Mouse (Mus musculus): ENCODE results near the gene Zfp710. TPM values are rescaled to one million over a fixed set of nuclear protein-coding genes. Genes with fewer than 3 reads are reported as not detected.

The Zfp710 gene
- polyA plus RNA-seq, 3 experiments from 2014 or later, result 1.8 to 5.1 (median 4.4) TPM

DNA sequence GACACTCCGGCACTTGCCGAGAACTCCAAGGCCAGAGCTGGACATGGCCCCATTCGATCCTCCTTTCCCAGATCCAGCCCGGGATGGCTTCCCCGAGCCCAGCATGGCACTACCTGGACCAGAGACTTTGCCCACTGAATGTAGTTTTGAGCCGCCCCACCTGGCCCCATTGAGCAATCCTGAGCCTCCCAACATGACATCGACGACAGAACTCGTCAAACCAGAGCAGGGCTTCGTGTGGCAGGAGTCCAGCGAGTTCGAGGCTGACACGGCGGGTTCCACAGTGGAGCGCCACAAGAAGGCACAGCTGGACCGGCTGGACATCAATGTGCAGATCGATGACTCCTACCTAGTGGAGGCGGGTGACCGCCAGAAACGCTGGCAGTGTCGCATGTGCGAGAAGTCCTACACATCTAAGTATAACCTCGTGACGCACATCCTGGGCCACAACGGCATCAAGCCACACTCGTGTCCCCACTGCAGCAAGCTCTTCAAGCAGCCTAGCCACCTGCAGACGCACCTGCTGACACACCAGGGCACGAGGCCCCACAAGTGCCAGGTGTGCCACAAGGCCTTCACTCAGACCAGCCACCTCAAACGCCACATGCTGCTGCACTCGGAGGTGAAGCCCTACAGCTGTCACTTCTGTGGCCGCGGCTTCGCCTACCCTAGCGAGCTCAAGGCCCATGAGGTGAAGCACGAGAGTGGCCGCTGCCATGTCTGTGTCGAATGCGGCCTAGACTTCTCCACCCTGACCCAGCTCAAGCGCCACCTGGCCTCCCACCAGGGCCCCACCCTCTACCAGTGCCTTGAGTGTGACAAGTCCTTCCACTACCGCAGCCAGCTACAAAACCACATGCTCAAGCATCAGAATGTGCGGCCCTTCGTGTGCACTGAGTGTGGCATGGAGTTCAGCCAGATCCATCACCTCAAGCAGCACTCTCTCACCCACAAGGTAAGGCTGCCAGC lies 57.3 kb downstream of the Zfp710 start:
- no peak for ATAC-seq

DNA sequence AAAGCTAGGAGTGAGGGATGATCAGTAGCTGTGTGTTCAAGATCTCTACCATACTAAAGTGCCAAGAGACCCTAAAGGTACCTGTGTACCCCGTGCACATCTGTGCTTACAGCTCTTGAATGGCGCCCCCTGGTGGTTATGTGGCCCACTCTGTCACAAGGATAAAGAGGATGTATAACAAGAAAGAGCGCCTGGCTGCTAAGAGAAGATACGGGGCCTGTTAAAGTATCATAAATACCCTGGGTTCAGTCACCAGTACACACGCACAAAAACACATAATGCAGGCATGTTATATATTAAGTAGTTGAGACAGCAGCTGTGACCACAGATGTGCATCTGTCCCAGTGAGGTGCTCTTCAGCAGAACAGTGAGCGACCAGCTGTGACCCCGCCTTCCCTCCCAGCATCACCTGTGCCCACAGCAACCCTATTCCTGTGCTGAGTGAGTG lies 59.9 kb downstream of the Zfp710 start:
- ATAC-seq, result peak; percentile 54

DNA sequence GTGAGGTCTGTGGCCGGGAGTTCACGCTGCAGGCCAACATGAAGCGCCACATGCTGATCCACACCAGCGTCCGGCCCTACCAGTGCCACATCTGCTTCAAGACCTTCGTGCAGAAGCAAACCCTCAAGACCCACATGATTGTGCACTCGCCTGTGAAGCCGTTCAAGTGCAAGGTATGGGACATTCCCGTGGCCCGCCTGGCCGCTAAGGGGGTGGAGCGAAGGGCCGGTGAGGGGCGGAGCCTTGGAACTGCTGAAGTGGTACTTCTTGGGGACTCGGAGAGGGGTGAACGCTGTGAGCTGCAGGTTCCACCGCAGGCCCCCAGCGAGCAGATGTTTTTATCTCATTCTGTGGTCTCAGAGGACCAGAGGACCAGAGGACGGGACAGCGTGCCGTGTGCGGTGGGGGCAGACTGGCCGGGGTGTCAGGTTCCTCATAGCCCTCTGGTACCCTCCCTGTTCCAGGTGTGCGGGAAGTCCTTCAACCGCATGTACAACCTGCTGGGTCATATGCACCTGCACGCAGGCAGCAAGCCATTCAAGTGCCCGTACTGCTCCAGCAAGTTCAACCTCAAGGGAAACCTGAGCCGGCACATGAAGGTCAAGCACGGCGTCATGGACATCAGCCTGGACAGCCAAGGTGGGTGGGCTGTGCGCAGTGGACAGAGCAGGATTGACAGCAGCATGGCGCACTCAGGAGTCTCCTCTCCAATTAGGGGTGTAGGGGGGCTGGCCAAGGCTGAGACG lies 61.5 kb downstream of the Zfp710 start:
- no peak for ATAC-seq

DNA sequence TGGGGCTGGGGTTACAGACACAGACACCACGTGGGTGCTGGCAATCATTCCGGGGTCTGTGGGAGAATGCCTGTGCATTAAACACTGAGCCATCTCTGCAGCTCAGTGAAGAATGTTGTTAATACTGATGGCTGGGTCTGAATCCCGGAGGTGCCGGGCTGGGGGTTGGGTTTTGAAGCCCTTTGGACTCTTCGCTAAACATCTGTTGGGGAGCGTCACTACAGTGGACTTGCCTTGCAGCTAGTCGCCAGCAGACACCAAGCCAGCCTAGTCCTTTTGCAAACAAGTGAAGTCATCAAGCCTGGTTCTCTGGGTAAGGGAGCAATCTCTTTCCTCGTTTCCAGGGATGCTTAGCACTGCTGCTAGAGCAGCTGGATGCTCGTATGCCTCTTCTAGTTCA lies 63.6 kb downstream of the Zfp710 start:
- no peak for ATAC-seq

DNA sequence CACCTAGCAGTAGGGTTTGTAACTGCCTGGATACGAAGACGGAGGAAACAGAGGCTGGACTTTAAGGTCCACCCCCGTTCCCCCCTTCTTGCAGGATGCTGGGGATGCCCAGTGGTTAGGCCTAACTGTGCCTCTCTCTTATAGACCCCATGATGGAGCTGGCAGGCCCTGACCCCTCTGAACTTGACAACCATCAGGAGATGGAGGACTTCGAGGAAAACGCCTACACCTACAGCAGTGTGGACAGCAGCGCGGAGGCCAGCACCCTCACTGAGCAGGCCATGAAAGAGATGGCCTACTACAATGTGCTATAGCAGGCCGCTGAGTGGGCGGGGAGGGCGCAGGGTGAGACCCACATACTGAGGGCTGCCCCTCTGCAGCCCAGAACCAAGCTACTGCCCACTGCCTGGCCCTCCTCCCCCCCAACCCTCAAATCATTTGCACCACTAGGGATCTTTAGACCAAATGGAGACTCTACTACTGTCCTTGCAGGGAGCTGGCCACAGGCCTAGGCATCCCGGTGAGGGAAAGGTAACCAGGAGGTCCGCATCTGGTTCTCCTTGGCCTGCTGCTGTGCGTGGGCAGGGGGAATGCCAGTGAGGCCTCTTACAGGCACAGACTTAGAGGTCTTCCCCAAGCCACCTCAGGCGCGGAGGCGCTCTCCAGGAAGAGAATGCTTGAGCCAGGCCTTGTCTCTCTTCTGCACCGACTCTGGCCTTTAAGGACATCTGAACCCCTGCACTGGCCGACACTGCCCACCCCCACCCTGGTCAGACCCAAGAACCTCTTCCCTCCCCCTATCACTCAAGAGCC lies 65.8 kb downstream of the Zfp710 start:
- ATAC-seq, result no peak

DNA sequence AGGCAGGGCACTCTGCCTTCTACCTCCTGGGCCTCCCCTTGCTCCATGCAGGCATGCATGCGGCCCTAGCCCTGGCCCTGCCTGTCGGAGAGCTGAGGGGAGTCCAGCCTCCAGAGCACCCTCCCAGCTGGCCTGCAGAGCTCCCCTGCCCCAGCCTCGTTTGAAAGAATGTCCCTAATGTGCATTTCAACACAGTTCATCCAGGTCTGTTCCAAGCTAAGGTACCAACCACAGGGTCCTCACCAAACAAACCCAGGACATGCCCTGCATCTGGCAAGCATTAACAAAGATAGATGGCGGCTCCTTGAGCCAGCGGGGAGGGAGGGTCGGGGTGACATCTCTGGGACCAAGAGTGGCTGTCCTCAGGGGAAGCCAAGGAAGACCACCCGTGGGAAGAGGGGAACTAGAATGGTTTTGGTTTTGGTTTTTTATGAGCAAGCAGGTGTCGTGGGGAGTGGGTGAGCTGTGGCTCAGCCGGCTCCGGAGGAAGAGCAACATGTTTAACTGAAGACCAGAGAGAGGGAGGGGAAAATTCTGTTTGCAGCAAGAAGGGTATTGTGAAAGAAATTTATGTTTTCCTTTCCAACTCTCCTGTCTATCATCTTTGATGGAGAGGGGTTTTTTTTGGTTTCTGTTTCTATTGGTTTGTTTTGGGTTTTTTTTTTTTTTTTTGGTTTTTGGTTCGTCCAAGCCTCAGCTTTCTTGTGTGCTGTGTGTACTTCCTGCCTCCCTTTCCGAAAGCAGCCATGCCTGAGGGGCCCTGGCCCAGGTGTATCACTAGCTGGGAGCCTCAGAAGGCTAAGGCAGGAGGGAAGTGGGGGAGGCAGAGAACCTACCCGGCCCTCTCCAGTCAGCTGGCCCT lies 66.6 kb downstream of the Zfp710 start:
- ATAC-seq, result peak; percentile 92

DNA sequence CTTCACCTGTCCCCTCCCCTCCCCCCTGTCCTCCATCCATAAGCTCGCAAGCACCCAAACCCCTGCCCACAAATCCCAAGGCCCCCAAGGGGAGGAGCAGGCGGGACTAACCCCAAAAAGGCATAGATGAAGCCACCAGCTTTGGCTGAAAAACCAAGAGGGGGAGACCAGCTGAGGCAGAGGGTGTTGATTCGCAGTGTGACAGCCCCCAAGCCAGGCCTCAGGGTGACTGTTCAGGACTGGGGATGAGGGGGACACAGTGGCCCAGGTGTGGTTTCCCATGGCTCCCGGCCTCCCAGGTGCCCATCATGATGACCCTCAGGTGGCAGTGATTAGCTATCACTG lies 67.2 kb downstream of the Zfp710 start:
- ATAC-seq, result no peak

DNA sequence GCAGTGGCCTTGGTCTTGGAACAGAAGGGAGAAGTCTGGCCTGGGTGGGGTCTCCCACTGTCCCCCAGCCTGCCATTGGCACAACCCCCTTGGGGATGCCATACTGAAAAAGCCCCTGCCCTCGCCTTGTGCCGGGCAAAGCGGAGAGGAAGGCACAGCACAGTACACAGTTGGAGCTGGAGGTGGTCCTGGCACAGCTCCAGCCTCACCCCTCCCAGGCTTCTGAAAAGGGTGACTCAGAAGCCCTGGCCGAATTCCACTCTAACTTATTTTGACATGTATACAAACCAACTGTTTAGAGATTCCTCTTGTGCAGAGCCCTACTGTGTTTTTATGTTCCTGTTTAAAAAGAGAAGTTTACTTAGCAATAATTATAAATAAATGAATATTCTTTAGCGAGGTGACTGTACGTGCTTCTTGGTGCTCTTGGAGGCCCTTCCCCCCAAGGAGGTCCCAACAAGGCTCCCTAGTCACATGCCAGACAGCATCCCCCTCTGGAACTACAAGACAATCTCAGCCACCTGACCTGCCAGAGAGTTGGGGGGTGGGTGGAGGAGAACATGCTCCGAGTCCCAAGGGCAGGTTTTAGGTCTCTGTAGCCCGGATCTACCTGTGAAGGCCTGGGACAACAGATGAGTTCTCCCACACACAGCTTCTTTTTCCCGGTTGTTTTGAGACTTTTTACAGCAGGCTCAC lies 67.9 kb downstream of the Zfp710 start:
- ATAC-seq, result no peak

DNA sequence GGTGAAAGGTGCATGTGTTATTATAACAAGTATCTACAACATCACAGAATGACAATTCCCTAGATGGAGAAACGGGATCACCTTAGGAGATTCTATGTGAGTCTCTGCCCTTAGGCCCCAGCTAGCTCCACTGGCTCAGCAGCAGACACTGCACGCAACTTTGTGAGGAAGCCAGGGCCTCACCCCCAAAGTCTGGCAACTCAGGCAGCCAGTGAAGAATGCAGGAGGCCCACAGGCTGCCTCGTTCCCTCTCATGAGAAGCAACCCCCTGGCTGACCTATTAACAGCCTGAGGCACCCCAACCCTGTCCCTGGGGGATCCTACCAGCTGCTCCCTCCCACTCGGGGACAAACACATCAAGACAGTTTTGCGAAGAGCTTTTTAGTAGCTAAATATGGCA lies 69.9 kb downstream of the Zfp710 start:
- ATAC-seq, result no peak

DNA sequence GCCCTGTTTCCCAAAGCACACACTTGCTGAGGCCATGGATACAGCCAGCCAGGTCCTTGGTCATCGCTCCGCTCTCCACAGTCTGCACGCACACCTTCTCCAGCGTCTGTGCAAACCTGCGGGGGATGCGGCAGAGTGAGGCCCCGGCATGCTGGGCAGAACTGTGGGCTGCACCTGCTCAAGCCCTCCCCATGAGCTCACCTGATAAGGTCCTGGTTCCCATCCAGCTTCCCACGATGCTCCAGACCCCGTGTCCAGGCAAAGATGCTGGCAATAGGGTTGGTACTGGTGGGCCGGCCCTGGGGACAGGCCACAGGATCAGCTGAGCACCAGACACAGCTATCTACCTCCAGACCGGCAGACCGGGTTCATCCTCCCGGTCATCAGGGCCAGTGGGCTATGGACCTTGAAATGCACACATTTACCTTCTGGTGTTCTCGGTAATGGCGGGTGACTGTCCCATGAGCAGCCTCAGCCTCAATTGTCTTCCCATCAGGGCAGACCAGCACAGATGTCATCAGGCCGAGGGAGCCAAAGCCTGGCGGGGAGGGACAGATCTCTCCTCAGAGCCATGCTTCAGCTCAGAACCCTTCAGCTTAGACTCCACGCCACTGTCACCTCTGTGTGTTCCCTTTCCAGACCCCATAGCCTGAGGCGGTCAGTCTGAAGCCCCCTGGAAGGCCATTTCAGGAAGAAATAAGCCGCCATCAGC lies 71.1 kb downstream of the Zfp710 start:
- no peak for ATAC-seq

DNA sequence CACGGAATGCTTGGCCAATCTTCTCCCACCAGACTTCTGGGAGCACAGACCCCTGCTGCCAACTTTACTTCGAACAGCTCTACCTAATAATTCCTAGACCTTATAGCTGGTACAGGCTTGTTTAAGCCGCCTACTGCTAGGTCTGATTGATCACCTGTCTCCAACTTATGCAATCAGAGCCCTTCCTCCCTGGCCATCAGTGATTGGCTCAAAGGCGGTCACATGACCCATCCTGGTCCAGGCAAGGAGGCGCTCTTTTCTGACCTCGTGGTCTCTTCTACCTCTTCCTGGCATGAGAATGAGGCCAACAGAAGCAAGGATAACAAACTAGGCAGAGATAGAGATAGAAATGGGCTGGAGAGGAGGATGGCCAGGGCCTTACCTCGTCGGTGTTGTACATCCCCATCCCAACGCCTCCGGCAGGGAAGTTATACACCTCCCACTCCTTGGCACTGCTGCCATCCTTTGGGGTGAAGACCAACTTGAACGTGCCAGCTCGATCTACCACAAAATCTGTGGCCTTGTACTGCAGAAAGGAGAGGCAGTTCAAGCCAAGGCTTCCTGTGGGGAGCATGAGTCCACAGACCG lies 73.9 kb downstream of the Zfp710 start:
- no peak for ATAC-seq

DNA sequence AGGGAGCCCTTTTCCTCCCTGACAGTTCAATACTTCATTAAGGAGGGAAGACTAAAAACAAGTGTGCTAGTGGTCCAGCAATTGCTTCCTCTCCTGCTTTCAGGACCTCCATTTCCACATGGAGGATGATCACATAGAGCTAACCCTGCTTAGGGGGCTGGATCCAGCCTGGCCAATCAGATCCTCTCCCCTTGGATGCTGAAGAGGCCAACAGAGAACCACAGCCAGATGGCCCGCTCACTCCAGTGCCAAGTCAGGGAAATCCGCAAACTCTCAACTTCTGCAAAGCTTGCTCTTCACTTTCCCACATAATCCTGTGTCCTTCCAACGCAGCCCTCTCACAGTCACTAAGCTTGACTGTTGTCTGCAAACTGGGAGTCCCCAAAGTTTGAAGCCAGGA lies 78.7 kb downstream of the Zfp710 start:
- ATAC-seq, result no peak

DNA sequence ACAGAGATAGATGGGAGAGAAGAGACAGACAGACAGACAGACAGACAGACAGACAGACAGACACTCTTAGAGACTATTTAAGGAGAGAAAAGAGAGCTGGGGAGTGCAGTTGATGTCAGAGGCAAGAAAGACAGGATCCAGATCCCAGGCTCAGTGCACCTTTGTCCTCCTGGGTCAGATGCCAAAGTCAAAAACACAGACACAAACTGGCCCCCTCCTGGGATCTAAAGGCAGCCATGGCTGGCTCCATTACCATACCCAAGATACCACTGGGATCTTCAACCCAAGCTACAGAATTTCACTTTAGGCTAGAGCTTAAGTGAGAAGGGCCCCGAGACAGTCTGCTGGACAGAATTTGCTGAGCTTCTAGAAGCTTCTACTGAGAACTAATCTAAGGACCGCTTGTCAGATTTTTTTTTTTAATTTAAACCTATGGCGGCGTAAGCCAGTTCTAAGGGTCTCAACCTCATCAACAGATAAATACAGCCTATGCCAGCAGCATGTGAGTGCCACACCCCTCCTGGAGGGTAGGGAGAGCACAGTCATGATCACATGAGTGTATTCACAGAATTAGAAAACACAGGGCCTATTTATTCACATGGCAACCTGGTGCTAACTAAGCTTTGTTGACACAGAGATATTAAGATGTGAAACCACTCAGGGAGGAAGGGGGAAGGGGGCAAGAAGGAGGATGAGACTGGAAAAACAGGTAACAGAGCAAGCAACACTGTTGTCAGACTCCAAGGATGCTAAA lies 81.2 kb downstream of the Zfp710 start:
- ATAC-seq, result no peak

DNA sequence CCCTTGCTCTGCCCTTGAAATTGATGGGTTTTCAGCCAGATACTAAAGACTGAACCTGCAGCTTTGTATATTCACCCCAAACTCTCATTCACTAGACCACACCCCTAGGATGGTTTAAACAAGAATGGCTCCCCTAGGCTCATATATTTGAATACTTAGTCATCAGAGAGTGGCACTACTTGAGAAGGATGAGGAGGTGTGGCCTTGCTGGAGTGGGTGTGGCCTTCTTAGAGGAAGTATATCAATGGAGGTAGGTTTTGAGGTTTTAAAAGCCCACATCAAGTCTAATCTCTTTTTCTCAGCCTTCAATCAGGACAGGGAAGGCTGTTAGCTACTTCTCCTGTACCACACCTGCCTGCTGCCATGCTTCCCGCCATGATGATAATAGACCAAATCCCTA lies 81.8 kb downstream of the Zfp710 start:
- no peak for ATAC-seq

DNA sequence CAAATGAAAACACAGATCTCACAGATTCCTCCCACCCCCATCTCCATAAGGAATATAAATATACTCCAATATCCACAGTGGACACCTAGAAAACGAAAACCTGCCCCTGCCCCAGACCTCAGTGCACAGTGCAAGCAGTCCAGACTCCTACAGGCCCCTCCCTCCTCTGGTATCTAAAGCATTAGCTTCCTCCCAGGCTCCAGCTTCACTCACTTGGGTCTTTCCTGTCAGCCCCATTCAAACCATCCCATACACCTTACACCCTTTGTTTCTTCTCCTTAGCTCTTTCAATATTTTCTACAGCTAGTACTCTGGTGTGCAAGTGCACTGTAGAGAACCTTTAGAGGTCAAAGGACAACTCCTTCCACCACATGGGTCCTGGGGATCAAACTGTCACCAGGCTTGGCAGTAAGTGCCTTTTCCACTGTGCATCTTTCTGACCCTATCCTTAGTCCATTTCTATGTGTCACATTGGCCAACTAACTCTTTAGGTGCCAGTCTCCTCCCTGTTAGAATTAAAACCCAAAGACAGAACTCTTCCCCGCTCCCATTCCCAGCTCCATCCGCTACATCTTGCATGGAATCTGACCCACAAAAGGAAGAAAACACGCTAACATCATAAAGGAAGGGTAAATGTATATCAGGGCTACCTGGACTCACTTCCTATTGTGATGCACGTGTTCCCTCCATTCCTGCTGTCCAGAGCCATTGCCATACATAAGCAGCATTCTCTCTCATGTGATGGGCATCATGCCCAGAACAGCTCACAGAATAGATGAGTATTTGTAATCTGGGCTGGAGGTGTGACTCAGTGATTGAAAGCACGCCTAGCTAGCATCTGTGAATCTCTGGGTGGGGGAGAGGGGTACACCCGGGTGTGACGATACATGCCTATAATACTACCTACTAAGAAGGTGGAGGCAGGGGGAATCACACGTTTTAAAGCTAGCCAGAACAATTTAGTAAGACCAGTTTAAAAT lies 86.7 kb downstream of the Zfp710 start:
- ATAC-seq, result no peak

DNA sequence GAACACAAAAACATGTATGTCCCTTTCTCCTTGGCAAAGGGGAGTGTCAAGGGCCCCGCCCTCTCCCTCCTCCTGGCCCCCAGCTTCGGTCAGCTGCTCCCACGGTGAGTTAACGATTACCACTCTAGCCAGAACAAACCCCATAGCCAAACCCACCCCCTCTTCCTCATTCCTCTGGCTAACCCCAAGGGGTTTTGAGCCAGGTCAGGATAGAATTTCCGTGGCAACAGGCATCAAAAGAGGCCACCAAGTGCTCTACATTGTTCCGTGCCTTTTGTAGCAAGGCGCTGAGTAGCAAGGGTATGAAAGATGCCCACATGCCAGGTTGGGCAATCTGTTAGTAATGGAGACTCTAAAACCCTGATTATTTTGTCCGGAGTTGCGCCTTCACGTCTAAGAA lies 89.4 kb downstream of the Zfp710 start:
- ATAC-seq, result no peak

DNA sequence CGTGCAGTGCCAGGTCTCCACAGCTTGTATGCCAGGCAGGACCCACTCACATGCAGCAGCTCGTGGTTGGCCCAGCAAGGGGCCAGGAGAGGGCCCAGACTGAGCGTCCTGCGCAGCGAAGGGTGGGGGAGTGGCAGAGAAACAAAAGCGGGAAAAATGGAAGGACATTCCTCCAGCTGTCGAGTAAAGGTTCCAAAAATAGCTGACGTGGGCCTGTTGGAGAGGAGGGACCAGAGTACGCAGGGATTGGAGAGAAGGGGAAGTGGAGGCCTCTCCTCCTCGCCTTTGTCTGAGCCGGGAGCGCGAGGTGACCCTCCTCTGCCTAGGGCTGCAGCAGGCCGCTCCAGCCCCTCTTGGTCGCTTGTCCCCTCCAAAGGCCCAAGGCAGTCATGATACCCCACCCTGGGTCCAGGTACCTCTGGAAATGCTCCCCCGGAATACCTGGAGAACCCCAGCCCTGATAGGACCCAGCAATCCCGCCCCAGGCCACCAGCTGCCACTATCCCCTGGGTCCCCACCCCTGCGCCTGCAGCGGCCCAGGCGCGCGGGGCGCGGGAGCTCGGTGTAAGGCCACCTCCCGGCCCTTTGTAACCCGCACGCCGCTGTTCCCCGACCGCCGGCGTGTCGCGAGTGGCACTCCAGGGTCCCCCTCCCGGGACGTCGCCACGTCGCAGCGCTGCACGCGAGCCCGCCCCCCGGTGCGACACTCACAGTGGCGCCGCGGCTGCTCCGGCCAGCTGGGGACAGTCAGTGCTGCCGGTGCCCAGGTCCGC lies 90.0 kb downstream of the Zfp710 start:
- peak; percentile 77 for ATAC-seq
